Mouse (Mus musculus): ENCODE results near the gene Hormad2. TPM values are rescaled to one million over a fixed set of nuclear protein-coding genes. Genes with fewer than 3 reads are reported as not detected.

Gene Hormad2
- polyA plus RNA-seq, 1 experiment from 2014 or later: 1.9 TPM

GRCm38 (mm10) chr11:4403381-4403780 is 37.5 kb downstream of the Hormad2 start:
- H3K4me1 ChIP-seq (replicated peaks; ENCODE audit: control insufficient read depth, insufficient read depth, low read length): no peaks in the 10 kb centered on the region
- no peaks in the 10 kb centered on the region for H3K27me3 ChIP-seq (replicated peaks; ENCODE audit: control insufficient read depth, insufficient read depth, low read length)
- no peaks in the 10 kb centered on the region for H3K36me3 ChIP-seq (ENCODE audit: control insufficient read depth, insufficient read depth, low read length)
- no peak overlapping the region for H3K4me3 ChIP-seq (ENCODE audit: low read depth, low read length)
- DNase-seq (ENCODE audit: low spot score) (no peak), ATAC-seq (replicated peaks; ENCODE audit: low FRiP score) (no peak)
- no peak overlapping the region for H3K27ac ChIP-seq (ENCODE audit: low read depth, low read length)
- H3K9me3 ChIP-seq (ENCODE audit: control insufficient read depth, low read length): no peaks in the 10 kb centered on the region
- no peak overlapping the region for H3K4me2 ChIP-seq
- 75% methylated on average over 7 of the region's 7 CpGs for WGBS
- H3K9ac ChIP-seq (ENCODE audit: low read depth, low read length): no peak overlapping the region

- Histone ChIP-seq H3K36me3 (ENCODE audit: control insufficient read depth, insufficient read depth, low read length) (no peaks in the 10 kb centered on the region), H3K9me3 (ENCODE audit: control insufficient read depth, low read length) (no peaks in the 10 kb centered on the region)
These were observed 39.7 kb downstream of the Hormad2 start for GRCm38 (mm10) chr11:4401251-4401650.

GRCm38 (mm10) chr11:4394226-4394625 is 46.7 kb downstream of the Hormad2 start:
- Histone ChIP-seq H3K9ac (ENCODE audit: low read depth, low read length) (no peak overlapping the region), H3K4me1 (replicated peaks; ENCODE audit: control insufficient read depth, insufficient read depth, low read length) (no peaks in the 10 kb centered on the region), H3K9me3 (ENCODE audit: control insufficient read depth, low read length) (no peaks in the 10 kb centered on the region), H3K4me2 (no peak overlapping the region), H3K27ac (ENCODE audit: low read depth, low read length) (no peak overlapping the region), H3K4me3 (ENCODE audit: low read depth, low read length) (no peak overlapping the region), H3K27me3 (replicated peaks; ENCODE audit: control insufficient read depth, insufficient read depth, low read length) (no peaks in the 10 kb centered on the region), H3K36me3 (ENCODE audit: control insufficient read depth, insufficient read depth, low read length) (no peaks in the 10 kb centered on the region)
- ATAC-seq (replicated peaks; ENCODE audit: low FRiP score) (no peak), DNase-seq (ENCODE audit: low spot score) (no peak)

More at GRCm38 (mm10) chr11:4401251-4401650, 39.7 kb downstream of the Hormad2 start:
- Histone ChIP-seq H3K27ac (ENCODE audit: low read depth, low read length) (no peak overlapping the region), H3K4me1 (replicated peaks; ENCODE audit: control insufficient read depth, insufficient read depth, low read length) (no peaks in the 10 kb centered on the region), H3K4me3 (ENCODE audit: low read depth, low read length) (no peak overlapping the region), H3K27me3 (replicated peaks; ENCODE audit: control insufficient read depth, insufficient read depth, low read length) (no peaks in the 10 kb centered on the region), H3K4me2 (no peak overlapping the region), H3K9ac (ENCODE audit: low read depth, low read length) (no peak overlapping the region)
- ATAC-seq (replicated peaks; ENCODE audit: low FRiP score) (no peak), DNase-seq (ENCODE audit: low spot score) (no peak)
- 57% methylated on average over 5 of the region's 5 CpGs for WGBS

GRCm38 (mm10) chr11:4388018-4388417 is 52.9 kb downstream of the Hormad2 start:
- Histone ChIP-seq H3K4me1 (replicated peaks; ENCODE audit: control insufficient read depth, insufficient read depth, low read length) (no peaks in the 10 kb centered on the region), H3K4me3 (ENCODE audit: low read depth, low read length) (no peak overlapping the region), H3K9ac (ENCODE audit: low read depth, low read length) (no peak overlapping the region), H3K36me3 (ENCODE audit: control insufficient read depth, insufficient read depth, low read length) (no peaks in the 10 kb centered on the region), H3K4me2 (no peak overlapping the region), H3K27me3 (replicated peaks; ENCODE audit: control insufficient read depth, insufficient read depth, low read length) (no peaks in the 10 kb centered on the region), H3K9me3 (ENCODE audit: control insufficient read depth, low read length) (no peaks in the 10 kb centered on the region), H3K27ac (ENCODE audit: low read depth, low read length) (no peak overlapping the region)
- DNase-seq (ENCODE audit: low spot score) (no peak), ATAC-seq (replicated peaks; ENCODE audit: low FRiP score) (no peak)
- WGBS: 27% methylated on average over 2 of the region's 2 CpGs

- Histone ChIP-seq H3K4me3 (ENCODE audit: low read depth, low read length) (no peak overlapping the region), H3K4me1 (replicated peaks; ENCODE audit: control insufficient read depth, insufficient read depth, low read length) (no peaks in the 10 kb centered on the region), H3K9me3 (ENCODE audit: control insufficient read depth, low read length) (no peaks in the 10 kb centered on the region), H3K36me3 (ENCODE audit: control insufficient read depth, insufficient read depth, low read length) (no peaks in the 10 kb centered on the region), H3K27ac (ENCODE audit: low read depth, low read length) (no peak overlapping the region), H3K9ac (ENCODE audit: low read depth, low read length) (no peak overlapping the region), H3K27me3 (replicated peaks; ENCODE audit: control insufficient read depth, insufficient read depth, low read length) (no peaks in the 10 kb centered on the region), H3K4me2 (no peak overlapping the region)
- no peak for DNase-seq (ENCODE audit: low spot score)
- WGBS: 79% methylated on average over 7 of the region's 7 CpGs
- ATAC-seq (replicated peaks; ENCODE audit: low FRiP score): no peak
These were observed 58.6 kb downstream of the Hormad2 start for GRCm38 (mm10) chr11:4382321-4382720.

GRCm38 (mm10) chr11:4379857-4380256 is 61.0 kb downstream of the Hormad2 start:
- Histone ChIP-seq H3K4me1 (replicated peaks; ENCODE audit: control insufficient read depth, insufficient read depth, low read length) (no peaks in the 10 kb centered on the region), H3K27me3 (replicated peaks; ENCODE audit: control insufficient read depth, insufficient read depth, low read length) (no peaks in the 10 kb centered on the region), H3K9me3 (ENCODE audit: control insufficient read depth, low read length) (no peaks in the 10 kb centered on the region), H3K36me3 (ENCODE audit: control insufficient read depth, insufficient read depth, low read length) (no peaks in the 10 kb centered on the region), H3K4me3 (ENCODE audit: low read depth, low read length) (no peak overlapping the region), H3K9ac (ENCODE audit: low read depth, low read length) (no peak overlapping the region), H3K27ac (ENCODE audit: low read depth, low read length) (no peak overlapping the region), H3K4me2 (no peak overlapping the region)
- DNase-seq (ENCODE audit: low spot score): no peak
- no peak for ATAC-seq (replicated peaks; ENCODE audit: low FRiP score)
- WGBS: 56% methylated on average over 4 of the region's 4 CpGs

GRCm38 (mm10) chr11:4366389-4366788 is 74.5 kb downstream of the Hormad2 start:
- no peaks in the 10 kb centered on the region for H3K4me1 ChIP-seq (replicated peaks; ENCODE audit: control insufficient read depth, insufficient read depth, low read length)
- no peak overlapping the region for H3K9ac ChIP-seq (ENCODE audit: low read depth, low read length)
- no peaks in the 10 kb centered on the region for H3K9me3 ChIP-seq (ENCODE audit: control insufficient read depth, low read length)
- H3K27ac ChIP-seq (ENCODE audit: low read depth, low read length): no peak overlapping the region
- no peak overlapping the region for H3K4me3 ChIP-seq (ENCODE audit: low read depth, low read length)
- no peaks in the 10 kb centered on the region for H3K36me3 ChIP-seq (ENCODE audit: control insufficient read depth, insufficient read depth, low read length)
- 73% methylated on average over 4 of the region's 4 CpGs for WGBS
- ATAC-seq (replicated peaks; ENCODE audit: low FRiP score) (no peak), DNase-seq (ENCODE audit: low spot score) (no peak)
- no peak overlapping the region for H3K4me2 ChIP-seq
- no peaks in the 10 kb centered on the region for H3K27me3 ChIP-seq (replicated peaks; ENCODE audit: control insufficient read depth, insufficient read depth, low read length)

GRCm38 (mm10) chr11:4355430-4355829 is 85.5 kb downstream of the Hormad2 start:
- DNase-seq (ENCODE audit: low spot score): no peak
- WGBS: 63% methylated on average over 5 of the region's 5 CpGs
- no peaks in the 10 kb centered on the region for H3K9me3 ChIP-seq (ENCODE audit: control insufficient read depth, low read length)
- no peaks in the 10 kb centered on the region for H3K36me3 ChIP-seq (ENCODE audit: control insufficient read depth, insufficient read depth, low read length)
- no peak for ATAC-seq (replicated peaks; ENCODE audit: low FRiP score)
- no peak overlapping the region for H3K4me3 ChIP-seq (ENCODE audit: low read depth, low read length)
- no peak overlapping the region for H3K4me2 ChIP-seq
- no peak overlapping the region for H3K9ac ChIP-seq (ENCODE audit: low read depth, low read length)
- no peaks in the 10 kb centered on the region for H3K27me3 ChIP-seq (replicated peaks; ENCODE audit: control insufficient read depth, insufficient read depth, low read length)
- no peaks in the 10 kb centered on the region for H3K4me1 ChIP-seq (replicated peaks; ENCODE audit: control insufficient read depth, insufficient read depth, low read length)
- H3K27ac ChIP-seq (ENCODE audit: low read depth, low read length): no peak overlapping the region

- Histone ChIP-seq H3K4me2 (no peak overlapping the region), H3K9ac (ENCODE audit: low read depth, low read length) (no peak overlapping the region), H3K27me3 (replicated peaks; ENCODE audit: control insufficient read depth, insufficient read depth, low read length) (no peaks in the 10 kb centered on the region), H3K36me3 (ENCODE audit: control insufficient read depth, insufficient read depth, low read length) (no peaks in the 10 kb centered on the region), H3K27ac (ENCODE audit: low read depth, low read length) (no peak overlapping the region), H3K4me1 (replicated peaks; ENCODE audit: control insufficient read depth, insufficient read depth, low read length) (no peaks in the 10 kb centered on the region), H3K9me3 (ENCODE audit: control insufficient read depth, low read length) (no peaks in the 10 kb centered on the region), H3K4me3 (ENCODE audit: low read depth, low read length) (no peak overlapping the region)
- WGBS: 62% methylated on average over 3 of the region's 3 CpGs
- DNase-seq (ENCODE audit: low spot score) (no peak), ATAC-seq (replicated peaks; ENCODE audit: low FRiP score) (no peak)
These were observed 88.3 kb downstream of the Hormad2 start for GRCm38 (mm10) chr11:4352637-4353036.
